Mouse (Mus musculus) olfactory bulb, adult 2 months (tissue): ENCODE results near the gene Rhbdl2. TPM values are rescaled to one million over a fixed set of nuclear protein-coding genes. Genes with fewer than 3 reads are reported as not detected.

ENCODE experiments used
- H3K27ac ChIP-seq: fragments of 200-500 bp; 2 replicates; pipeline ENCODE4 v1.5.1; 2012; ENCODE audit warnings: low read depth, low read length; ENCODE audit not compliant: insufficient read depth
- H3K4me1 ChIP-seq: fragments of 200-500 bp; 2 replicates; pipeline ENCODE4 v1.6.1; 2012; ENCODE audit warnings: low read length; ENCODE audit not compliant: control insufficient read depth, insufficient read depth
- H3K4me3 ChIP-seq: fragments of 200-500 bp; 2 replicates; pipeline ENCODE4 v1.5.1; 2012; ENCODE audit warnings: mild to moderate bottlenecking, low read depth, low read length, moderate library complexity; ENCODE audit not compliant: insufficient read depth
- CTCF ChIP-seq: fragments of 200-500 bp; IDR thresholded peaks from 2 replicates; pipeline ENCODE4 v1.5.1; 2012; ENCODE audit warnings: low read depth, mild to moderate bottlenecking, low read length, moderate library complexity; ENCODE audit not compliant: insufficient read depth
- POLR2A ChIP-seq: fragments of 200-500 bp; IDR thresholded peaks from 2 replicates; pipeline ENCODE4 v1.6.1; 2012; ENCODE audit warnings: mild to moderate bottlenecking, low read depth, low read length, moderate library complexity; ENCODE audit not compliant: insufficient read depth
- WGBS: fragments of 180-500 bp; shearing (Covaris S2); methylation state at CpG from one replicate; pipeline ENCODE4 v1.1.7; 2018; 5-methylcytosine and 5-hydroxymethylcytosine counted together
- polyA plus RNA-seq: library from polyadenylated mRNA; stranded (reverse); fragments of >200 nt; gene quantifications from 2 replicates; pipeline ENCODE4 v1.2.4, GENCODE M21; 2012; ENCODE audit warnings: low replicate concordance; ENCODE audit not compliant: missing spikeins, insufficient read depth, insufficient read length

Rhbdl2 gene
- polyA plus RNA-seq, 1 experiment: not detected

- Histone ChIP-seq H3K27ac (no peak overlapping the region), H3K4me3 (no peak overlapping the region), H3K4me1 (no peaks in the 10 kb centered on the region)
- WGBS: 54% methylated on average over 2 of the region's 2 CpGs
- TF ChIP-seq POLR2A (no peak), CTCF (no peak)
Observed at GRCm38 (mm10) chr4:123859803-123860202, 72.1 kb downstream of the Rhbdl2 start.

GRCm38 (mm10) chr4:123860621-123861020 is 72.9 kb downstream of the Rhbdl2 start:
- Histone ChIP-seq H3K27ac (no peak overlapping the region), H3K4me1 (no peaks in the 10 kb centered on the region), H3K4me3 (no peak overlapping the region)
- TF ChIP-seq POLR2A (no peak), CTCF (no peak)
- WGBS: 84% methylated on average over 5 of the region's 5 CpGs

Other genes with a start within 250 kb of the Rhbdl2 start
- 258 and 508 TPM in 2 replicates for gene Macf1, start 103.5 kb upstream of the Rhbdl2 start, polyA plus RNA-seq
- not detected in 2 replicates for gene Ndufs5, start 69.7 kb upstream of the Rhbdl2 start, polyA plus RNA-seq
- gene Akirin1, start 37.5 kb upstream of the Rhbdl2 start, polyA plus RNA-seq: not detected in 2 replicates
- gene 4933427I04Rik, start 71.8 kb downstream of the Rhbdl2 start, polyA plus RNA-seq: not detected in 2 replicates
- gene Mycbp, start 117.0 kb downstream of the Rhbdl2 start, polyA plus RNA-seq: not detected in 2 replicates
- 118 TPM in 1 of 2 replicates, not detected in the other for gene Rragc, start 129.6 kb downstream of the Rhbdl2 start, polyA plus RNA-seq
- gene 4930535I16Rik, start 130.1 kb downstream of the Rhbdl2 start, polyA plus RNA-seq: not detected in 2 replicates